Mouse (Mus musculus): ENCODE measurements around the gene Atxn2. TPM values are rescaled to one million over a fixed set of nuclear protein-coding genes. Genes with fewer than 3 reads are reported as not detected.

The Atxn2 gene
- polyA plus RNA-seq, 1 experiment from 2014 or later: 89.1 TPM

- 92% methylated on average over 12 of the region's 12 CpGs for WGBS
- peaks cover 10% of the 10 kb centered on the region for H3K4me1 ChIP-seq (replicated peaks)
- H3K4me3 ChIP-seq: no peak overlapping the region
- no peak overlapping the region for H3K9ac ChIP-seq
- peaks cover 7% of the 10 kb centered on the region; the same call in 1 of the 2 replicates for H3K9me3 ChIP-seq
- ATAC-seq (ENCODE audit: low read depth): no peak
- H3K27ac ChIP-seq (replicated peaks): no peak overlapping the region
- H3K4me2 ChIP-seq: no peak overlapping the region
- H3K36me3 ChIP-seq: peaks cover 51% of the 10 kb centered on the region
- H3K27me3 ChIP-seq: no peaks in the 10 kb centered on the region
Measured at GRCm38 (mm10) chr5:121858427-121858826, 147.3 kb downstream of the Atxn2 start.

- WGBS: 55% methylated on average over 5 of the region's 5 CpGs
- H3K27me3 ChIP-seq: no peaks in the 10 kb centered on the region
- no peaks in the 10 kb centered on the region for H3K4me1 ChIP-seq (replicated peaks)
- peaks cover 42% of the 10 kb centered on the region for H3K36me3 ChIP-seq
- H3K9me3 ChIP-seq: peaks cover 7% of the 10 kb centered on the region; the same call in 1 of the 2 replicates
- H3K9ac ChIP-seq: no peak overlapping the region
- no peak for ATAC-seq (ENCODE audit: low read depth)
- no peak overlapping the region for H3K4me3 ChIP-seq
- H3K27ac ChIP-seq (replicated peaks): no peak overlapping the region
- no peak overlapping the region for H3K4me2 ChIP-seq
Measured at GRCm38 (mm10) chr5:121861964-121862363, 150.8 kb downstream of the Atxn2 start.

DNA sequence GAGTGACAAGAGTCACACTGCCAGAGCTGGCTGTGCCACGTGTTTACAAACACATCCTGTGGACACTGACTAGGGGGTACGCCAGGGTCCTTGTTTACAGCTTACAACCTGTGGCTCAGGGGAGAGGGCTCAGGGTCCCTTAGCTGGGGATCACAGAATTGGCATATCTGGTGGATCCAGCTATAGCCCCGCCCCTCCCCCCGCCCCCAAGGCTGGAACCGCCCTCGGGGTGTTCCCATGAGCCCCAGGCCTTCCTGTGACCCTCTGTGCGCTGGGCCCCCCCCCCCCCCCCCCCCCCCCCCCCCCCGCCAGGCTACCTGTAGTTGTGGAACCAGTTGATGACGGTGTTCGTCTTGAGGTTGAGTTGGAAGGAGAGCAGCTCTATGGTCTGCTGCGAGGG is 153.2 kb downstream of the Atxn2 start:
- no peak for ATAC-seq (ENCODE audit: low read depth)
- Histone ChIP-seq H3K36me3 (peaks cover 45% of the 10 kb centered on the region), H3K4me3 (no peak overlapping the region), H3K27me3 (no peaks in the 10 kb centered on the region), H3K9me3 (peaks cover 7% of the 10 kb centered on the region; the same call in 1 of the 2 replicates), H3K4me1 (replicated peaks) (no peaks in the 10 kb centered on the region), H3K4me2 (no peak overlapping the region), H3K9ac (no peak overlapping the region), H3K27ac (replicated peaks) (no peak overlapping the region)
- 13% methylated on average over 8 of the region's 11 CpGs for WGBS

Small RNAs within 50 kb of the gene (microRNA-seq; reads per million reads assigned to microRNA genes)
- 0.44 reads per million for gene Mir7031

Other genes with a start within 250 kb of the Atxn2 start
- not detected in 2 replicates for gene Adam1b, start 207.9 kb upstream of the Atxn2 start, polyA plus RNA-seq (2015; fragmentation: Nextera tagmentation; extraction: Ambion mirVana)
- gene Adam1a, start 165.9 kb upstream of the Atxn2 start, polyA plus RNA-seq (2015; fragmentation: Nextera tagmentation; extraction: Ambion mirVana): 2.4 and 4.1 TPM in 2 replicates
- gene Gm42878, start 165.9 kb upstream of the Atxn2 start, polyA plus RNA-seq (2015; fragmentation: Nextera tagmentation; extraction: Ambion mirVana): not detected in 2 replicates
- gene Mapkapk5, start 165.4 kb upstream of the Atxn2 start, polyA plus RNA-seq (2015; fragmentation: Nextera tagmentation; extraction: Ambion mirVana): 59.6 and 59.7 TPM in 2 replicates
- 126 and 133 TPM in 2 replicates for gene Aldh2, start 117.5 kb upstream of the Atxn2 start, polyA plus RNA-seq (2015; fragmentation: Nextera tagmentation; extraction: Ambion mirVana)
- 1.6 and 2.0 TPM in 2 replicates for gene Acad12, start 92.4 kb upstream of the Atxn2 start, polyA plus RNA-seq (2015; fragmentation: Nextera tagmentation; extraction: Ambion mirVana)
- gene Acad10, start 50.8 kb upstream of the Atxn2 start, polyA plus RNA-seq (2015; fragmentation: Nextera tagmentation; extraction: Ambion mirVana): 1.3 and 1.6 TPM in 2 replicates
- gene Brap, start 50.8 kb upstream of the Atxn2 start, polyA plus RNA-seq (2015; fragmentation: Nextera tagmentation; extraction: Ambion mirVana): 46.1 and 47.3 TPM in 2 replicates
- 6.9 and 7.7 TPM in 2 replicates for gene Sh2b3, start 126.3 kb downstream of the Atxn2 start, polyA plus RNA-seq (2015; fragmentation: Nextera tagmentation; extraction: Ambion mirVana)
- 41.1 and 41.5 TPM in 2 replicates for gene Pheta1, start 137.6 kb downstream of the Atxn2 start, polyA plus RNA-seq (2015; fragmentation: Nextera tagmentation; extraction: Ambion mirVana)

Data from neural tube, embryonic 13.5 days (tissue).